Mouse (Mus musculus) liver, embryonic 14.5 days (tissue): ENCODE results near the gene Umad1.

Source experiments
- CTCF ChIP-seq: IDR thresholded peaks from 2 replicates; pipeline ENCODE4 v1.5.1; 2016; ENCODE audit warnings: antibody characterized with exemption, low read depth, control low read depth
- EP300 ChIP-seq: IDR thresholded peaks from 2 replicates; pipeline ENCODE4 v1.6.1; 2016; ENCODE audit warnings: antibody characterized with exemption, low read depth

GRCm38 (mm10) chr6:8479176-8479575 is 220.1 kb downstream of the Umad1 start:
- TF ChIP-seq CTCF: no peak
- no peak for TF ChIP-seq EP300
